Mouse (Mus musculus): ENCODE data around the gene Hist1h4f. TPM values are rescaled to one million over a fixed set of nuclear protein-coding genes. Genes with fewer than 3 reads are reported as not detected.
"Not testable (repeated sequence)": the region's sequence is repeated elsewhere in the genome, so short reads cannot be mapped to it uniquely, and the experiment has no call there.

Gene Hist1h4f
- total RNA-seq, 1 experiment from 2014 or later = 49.9 TPM

DNA sequence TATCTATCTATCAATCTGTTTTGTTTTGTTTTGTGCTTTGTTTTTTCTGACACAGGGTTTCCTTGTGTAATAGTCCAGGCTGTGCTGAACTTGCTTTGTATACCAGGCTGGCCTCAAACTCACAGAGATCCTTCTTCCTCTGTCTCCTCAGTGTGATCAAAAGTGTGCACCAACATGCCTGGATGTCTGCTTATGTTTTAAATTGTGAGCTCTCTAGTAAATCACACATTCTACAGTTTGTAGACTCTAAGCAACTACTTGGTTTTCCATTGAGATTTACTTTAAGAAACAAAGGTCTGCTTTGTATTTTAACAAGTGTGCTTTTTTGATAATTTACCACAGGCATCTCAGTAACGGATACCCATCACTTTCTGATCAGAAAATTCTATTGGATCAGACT, 26.4 kb upstream of the Hist1h4f start:
- no peak for ATAC-seq (replicated peaks; ENCODE audit: insufficient number of reproducible peaks, low FRiP score, low TSS enrichment, poor library complexity, severe bottlenecking)

DNA sequence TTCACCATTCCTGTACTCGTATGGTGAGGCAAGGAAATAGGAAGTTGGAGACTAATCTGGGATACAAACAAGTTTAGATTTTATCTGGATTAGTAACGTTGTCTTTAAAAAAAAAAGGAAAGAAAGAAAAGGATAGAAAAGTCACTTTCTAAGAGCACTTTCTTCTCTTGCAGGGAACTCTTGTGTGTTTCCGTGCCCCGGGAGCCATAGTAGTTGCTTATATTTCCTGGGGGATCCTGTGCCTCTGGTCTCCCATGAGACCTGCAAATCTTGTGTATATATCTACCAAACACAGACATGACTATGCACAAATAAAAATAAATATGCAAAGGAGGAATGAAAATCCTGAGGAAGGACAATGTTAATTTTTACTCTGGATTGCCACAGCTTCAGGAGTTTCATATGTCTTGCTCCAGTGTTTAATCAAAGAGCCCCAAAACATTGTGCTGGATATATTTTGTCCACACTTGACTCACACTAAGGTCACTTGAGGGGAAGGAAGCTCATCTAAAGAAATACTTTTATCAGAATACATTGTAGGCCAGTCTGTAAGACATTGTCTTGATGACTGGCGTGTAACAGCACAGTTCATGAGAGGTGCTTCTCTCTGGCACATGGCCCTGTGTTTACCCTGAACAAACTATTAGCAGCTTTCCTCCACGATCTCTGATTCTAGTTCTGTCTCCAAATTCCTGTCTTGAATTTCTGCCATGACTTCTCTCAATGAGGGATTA, 25.6 kb upstream of the Hist1h4f start:
- ATAC-seq (replicated peaks; ENCODE audit: insufficient number of reproducible peaks, low FRiP score, low TSS enrichment, poor library complexity, severe bottlenecking) = no peak

DNA sequence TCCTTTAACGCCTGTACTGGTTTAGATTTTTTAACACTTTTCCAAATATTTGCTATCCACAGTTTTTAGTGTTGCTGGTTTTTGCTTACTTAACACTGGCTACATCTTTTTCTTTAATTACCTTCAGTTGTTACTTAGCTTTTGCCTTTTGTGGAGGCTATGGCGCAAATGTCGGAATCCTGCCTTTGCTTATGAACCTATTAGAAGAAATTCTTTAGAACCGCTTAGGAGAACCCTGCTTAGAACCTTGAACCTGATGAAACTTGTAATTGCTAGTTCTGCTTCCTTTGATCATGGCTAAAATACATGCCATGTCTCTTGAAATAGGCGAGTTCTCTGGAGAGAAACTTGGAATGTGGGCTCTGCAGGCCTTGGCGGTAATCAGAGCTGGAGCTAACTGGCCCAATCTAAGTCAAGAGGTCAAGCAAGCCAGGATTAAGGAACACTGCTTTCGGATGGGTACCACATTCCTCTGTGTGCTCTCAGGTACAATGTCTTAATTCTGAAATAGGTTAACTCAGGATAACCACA, 25.0 kb upstream of the Hist1h4f start:
- ATAC-seq (replicated peaks; ENCODE audit: insufficient number of reproducible peaks, low FRiP score, low TSS enrichment, poor library complexity, severe bottlenecking) = no peak

DNA sequence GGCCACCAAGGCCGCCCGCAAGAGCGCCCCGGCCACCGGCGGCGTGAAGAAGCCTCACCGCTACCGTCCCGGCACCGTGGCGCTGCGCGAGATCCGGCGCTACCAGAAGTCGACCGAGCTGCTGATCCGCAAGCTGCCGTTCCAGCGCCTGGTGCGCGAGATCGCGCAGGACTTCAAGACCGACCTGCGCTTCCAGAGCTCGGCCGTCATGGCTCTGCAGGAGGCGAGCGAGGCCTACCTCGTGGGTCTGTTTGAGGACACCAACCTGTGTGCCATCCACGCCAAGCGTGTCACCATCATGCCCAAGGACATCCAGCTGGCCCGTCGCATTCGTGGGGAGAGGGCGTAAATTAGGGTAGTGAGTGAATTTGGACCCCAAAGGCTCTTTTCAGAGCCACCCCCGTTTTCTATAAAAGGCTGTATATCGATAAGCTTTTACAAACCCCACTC, 24.4 kb upstream of the Hist1h4f start:
- ATAC-seq (replicated peaks; ENCODE audit: insufficient number of reproducible peaks, low FRiP score, low TSS enrichment, poor library complexity, severe bottlenecking) = not testable (repeated sequence)

DNA sequence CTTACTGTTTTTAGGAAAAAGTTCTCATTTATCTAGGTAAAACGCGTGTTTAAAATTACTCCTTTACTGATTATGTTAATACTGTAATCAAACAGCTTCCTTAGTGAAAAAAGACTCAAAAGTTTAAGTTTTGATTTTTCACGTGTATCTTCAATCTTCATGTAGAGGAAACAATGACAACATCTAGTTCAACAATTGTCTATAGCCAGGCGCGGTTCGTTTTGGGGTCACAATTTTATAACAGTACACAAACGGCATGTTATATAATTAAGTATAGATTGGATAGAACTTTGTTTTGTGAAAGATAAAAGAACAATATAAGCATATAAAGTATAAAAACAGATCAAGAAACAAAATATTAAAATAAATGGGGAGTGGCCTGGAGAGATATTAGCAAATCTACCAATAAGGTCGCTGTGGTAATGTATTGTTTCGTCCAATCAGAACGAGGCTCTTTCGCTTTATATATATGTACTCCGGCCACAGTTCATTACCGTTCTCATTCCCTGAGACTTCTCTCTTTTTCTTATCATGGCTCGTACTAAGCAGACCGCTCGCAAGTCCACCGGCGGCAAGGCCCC, 23.9 kb upstream of the Hist1h4f start, which contains the start of gene Hist1h3d:
Gene Hist1h3d, plus strand, starts transcription at position 493 of the 581 bp plus-strand sequence.
- peak; percentile 78 for ATAC-seq (replicated peaks; ENCODE audit: insufficient number of reproducible peaks, low FRiP score, low TSS enrichment, poor library complexity, severe bottlenecking)

DNA sequence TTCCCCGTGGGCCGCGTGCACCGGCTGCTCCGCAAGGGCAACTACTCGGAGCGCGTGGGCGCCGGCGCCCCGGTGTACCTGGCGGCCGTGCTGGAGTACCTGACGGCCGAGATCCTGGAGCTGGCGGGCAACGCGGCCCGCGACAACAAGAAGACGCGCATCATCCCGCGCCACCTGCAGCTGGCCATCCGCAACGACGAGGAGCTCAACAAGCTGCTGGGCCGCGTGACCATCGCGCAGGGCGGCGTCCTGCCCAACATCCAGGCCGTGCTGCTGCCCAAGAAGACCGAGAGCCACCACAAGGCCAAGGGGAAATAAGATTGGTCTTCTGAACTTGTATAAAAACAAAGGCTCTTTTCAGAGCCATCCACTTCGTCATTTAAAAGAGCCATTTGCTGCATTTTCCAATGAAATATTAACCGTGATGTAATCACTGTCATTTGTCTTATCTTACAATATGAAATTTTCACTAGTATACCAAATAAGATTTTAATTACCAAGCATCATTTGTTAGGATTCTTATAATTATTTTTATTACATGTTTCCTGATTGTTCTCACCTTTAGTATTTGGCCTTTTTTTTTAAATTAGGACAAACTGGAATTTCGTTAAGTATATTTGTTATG, 23.2 kb upstream of the Hist1h4f start:
- not testable (repeated sequence) for ATAC-seq (replicated peaks; ENCODE audit: insufficient number of reproducible peaks, low FRiP score, low TSS enrichment, poor library complexity, severe bottlenecking)

DNA sequence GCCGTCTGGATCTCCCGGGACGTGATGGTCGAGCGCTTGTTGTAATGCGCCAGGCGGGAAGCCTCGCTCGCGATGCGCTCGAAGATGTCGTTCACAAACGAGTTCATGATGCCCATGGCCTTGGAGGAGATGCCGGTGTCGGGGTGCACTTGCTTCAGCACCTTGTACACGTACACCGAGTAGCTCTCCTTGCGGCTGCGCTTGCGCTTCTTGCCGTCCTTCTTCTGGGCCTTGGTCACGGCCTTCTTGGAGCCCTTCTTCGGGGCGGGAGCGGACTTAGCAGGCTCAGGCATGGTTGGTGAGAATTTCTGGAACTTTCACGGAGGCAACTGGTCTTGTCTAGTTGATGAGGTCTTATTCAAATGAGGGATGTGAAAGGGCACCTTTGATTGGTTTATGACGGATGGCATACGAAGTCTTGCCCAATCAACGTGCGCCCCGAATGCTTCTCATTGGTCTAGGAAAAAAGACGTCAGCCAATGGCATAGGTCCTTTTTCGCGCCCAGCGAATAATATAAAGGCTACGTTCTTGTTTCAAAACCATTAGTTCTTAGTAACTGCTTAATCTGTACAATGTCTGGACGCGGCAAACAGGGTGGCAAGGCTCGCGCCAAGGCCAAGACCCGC, 22.6 kb upstream of the Hist1h4f start, which contains the start of the genes Hist1h2bf and Hist1h2ad:
Gene Hist1h2bf, minus strand, starts transcription at position 299 of the 627 bp plus-strand sequence.
Gene Hist1h2ad, plus strand, starts transcription at position 484 of the 627 bp plus-strand sequence.
- ATAC-seq (replicated peaks; ENCODE audit: insufficient number of reproducible peaks, low FRiP score, low TSS enrichment, poor library complexity, severe bottlenecking) = peak; percentile 91

DNA sequence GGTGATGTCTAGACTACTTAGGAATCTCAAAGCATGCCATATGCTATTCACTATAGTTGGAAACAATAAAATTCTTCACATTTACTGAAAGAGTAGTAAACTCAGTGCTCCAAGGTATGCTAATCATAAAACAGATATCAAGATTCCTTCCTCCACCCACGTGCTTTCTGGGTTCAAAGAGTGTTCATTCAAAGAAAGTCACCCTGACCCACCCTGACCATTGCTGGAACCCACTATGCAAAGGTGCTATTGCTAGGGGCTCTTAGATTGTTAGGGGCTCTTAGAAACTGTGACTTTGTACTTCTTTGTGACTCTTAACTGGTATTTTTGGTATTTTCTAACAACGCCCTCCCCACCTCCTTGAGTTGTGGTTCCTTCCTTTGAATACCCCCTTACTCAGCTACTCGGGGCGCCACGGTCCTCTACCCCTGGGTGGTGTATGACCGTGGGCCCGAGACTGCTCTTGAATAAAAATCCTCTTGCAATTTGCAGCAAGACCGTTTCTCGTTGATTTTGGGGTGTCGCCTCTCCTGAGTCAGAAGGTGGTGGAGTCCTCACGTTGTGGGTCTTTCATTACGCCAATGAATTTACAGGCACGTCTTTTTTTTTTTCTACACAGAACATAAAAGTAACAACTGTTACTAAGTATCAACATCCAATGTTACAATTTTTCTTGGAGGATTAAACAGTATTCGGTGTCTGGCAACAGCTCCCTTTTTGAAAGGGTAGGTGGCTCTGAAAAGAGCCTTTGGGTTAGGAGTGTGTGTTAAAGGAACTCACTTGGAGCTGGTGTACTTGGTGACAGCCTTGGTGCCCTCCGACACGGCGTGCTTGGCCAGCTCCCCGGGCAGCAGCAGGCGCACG, 21.8 kb upstream of the Hist1h4f start:
- not testable (repeated sequence) for ATAC-seq (replicated peaks; ENCODE audit: insufficient number of reproducible peaks, low FRiP score, low TSS enrichment, poor library complexity, severe bottlenecking)

DNA sequence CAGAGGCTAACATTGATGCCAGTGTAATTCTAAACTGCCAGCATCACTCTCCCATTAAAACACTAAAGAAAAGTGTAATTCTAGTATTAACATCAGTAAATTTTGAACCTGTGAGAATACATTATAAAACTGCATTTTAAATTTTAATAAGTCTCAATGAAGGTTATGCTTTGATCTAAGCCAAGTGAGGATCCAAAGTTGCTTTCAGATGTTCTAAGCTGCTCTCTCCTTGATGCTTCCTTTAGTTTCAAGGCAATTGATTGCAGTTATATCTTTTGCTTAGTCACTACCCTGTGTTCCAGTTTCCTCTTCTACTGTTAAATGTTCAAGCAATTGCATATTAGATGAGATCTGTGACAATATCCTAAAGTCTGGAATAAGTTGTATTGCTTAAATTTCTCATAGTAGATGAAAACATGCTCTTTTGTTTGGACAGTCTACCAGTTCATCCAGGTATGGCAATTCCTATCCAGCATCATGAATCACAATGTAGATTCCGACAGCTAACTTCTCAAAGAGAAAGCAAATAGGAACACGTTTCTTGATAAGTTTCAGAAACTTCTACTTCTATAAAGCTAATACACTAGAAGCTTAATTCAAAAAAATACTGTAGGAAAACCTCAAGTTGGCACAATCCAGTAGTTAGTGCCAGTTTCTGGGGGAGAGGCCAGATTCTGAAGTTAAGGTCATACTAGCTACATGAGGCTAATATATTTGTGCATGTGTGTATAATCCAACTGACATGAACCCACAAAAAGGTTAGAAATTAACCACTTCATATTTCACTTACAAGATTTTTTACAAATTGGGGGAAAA, 21.0 kb upstream of the Hist1h4f start:
- ATAC-seq (replicated peaks; ENCODE audit: insufficient number of reproducible peaks, low FRiP score, low TSS enrichment, poor library complexity, severe bottlenecking) = no peak

DNA sequence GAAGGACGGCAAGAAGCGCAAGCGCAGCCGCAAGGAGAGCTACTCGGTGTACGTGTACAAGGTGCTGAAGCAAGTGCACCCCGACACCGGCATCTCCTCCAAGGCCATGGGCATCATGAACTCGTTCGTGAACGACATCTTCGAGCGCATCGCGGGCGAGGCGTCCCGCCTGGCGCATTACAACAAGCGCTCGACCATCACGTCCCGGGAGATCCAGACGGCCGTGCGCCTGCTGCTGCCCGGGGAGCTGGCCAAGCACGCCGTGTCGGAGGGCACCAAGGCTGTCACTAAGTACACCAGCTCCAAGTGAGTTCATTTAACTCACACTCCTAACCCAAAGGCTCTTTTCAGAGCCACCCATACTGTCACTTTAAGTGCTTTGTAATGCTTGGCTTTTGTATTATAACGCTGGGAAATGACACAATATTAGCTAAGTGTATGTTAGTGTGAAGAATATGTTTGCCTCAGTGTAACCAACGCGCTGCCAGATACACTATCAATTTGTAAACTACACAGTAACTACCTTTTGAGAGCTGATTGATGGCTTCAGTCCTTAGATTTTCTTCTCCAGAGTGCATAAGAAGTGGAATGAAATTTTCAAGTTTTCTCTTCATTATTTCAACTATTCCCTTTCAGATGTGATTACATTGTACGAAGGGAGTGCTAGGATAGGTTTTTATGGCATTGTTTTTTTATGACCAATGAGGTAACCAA, 20.2 kb upstream of the Hist1h4f start:
- not testable (repeated sequence) for ATAC-seq (replicated peaks; ENCODE audit: insufficient number of reproducible peaks, low FRiP score, low TSS enrichment, poor library complexity, severe bottlenecking)

DNA sequence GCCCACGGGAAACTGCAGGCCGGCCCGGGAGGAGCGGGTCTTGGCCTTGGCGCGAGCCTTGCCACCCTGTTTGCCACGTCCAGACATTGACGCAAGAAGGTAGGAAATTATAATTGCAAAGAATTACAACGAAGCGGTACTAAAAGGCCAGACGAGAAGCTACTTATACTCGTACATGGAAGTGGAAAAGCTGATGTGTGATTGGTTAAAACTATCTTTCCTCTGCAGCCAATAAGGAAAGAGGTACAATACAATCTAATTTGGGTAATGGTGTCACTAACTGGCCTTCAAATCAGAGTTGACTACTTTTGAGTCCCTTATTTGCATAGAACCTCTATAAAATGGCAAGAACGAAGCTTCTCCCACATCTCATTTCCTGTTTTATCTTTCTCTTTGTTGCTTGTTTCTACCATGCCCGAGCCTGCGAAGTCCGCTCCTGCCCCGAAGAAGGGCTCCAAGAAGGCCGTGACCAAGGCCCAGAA, 19.6 kb upstream of the Hist1h4f start, which contains the start of the genes Hist1h2ae and Hist1h2bg:
Gene Hist1h2ae, minus strand, starts transcription at position 199 of the 482 bp plus-strand sequence.
Gene Hist1h2bg, plus strand, starts transcription at position 375 of the 482 bp plus-strand sequence.
- ATAC-seq (replicated peaks; ENCODE audit: insufficient number of reproducible peaks, low FRiP score, low TSS enrichment, poor library complexity, severe bottlenecking) = peak; percentile 92

DNA sequence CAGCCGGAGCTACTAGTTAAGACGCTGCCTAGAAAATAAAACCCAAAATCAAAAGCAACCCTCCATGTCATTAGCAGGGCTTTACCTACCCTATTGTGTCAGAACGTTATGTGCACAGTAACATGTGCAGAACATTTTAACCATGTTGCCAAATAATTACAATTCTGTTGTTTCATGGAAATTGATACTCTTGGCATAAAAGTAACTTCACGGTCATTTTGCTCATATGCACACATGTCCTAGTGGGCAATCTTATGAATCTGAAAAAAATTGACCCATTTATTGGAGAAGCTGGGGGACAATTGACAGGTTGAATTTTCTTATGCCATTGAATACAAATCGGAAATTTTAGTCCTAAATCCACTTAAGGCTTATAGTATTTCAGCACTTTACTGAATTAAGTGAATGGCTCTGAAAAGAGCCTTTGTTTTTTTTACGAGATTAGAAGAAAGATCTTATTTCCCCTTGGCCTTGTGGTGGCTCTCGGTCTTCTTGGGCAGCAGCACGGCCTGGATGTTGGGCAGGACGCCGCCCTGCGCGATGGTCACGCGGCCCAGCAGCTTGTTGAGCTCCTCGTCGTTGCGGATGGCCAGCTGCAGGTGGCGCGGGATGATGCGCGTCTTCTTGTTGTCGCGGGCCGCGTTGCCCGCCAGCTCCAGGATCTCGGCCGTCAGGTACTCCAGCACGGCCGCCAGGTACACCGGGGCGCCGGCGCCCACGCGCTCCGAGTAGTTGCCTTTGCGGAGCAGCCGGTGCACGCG, 19.0 kb upstream of the Hist1h4f start:
- ATAC-seq (replicated peaks; ENCODE audit: insufficient number of reproducible peaks, low FRiP score, low TSS enrichment, poor library complexity, severe bottlenecking) = not testable (repeated sequence)

DNA sequence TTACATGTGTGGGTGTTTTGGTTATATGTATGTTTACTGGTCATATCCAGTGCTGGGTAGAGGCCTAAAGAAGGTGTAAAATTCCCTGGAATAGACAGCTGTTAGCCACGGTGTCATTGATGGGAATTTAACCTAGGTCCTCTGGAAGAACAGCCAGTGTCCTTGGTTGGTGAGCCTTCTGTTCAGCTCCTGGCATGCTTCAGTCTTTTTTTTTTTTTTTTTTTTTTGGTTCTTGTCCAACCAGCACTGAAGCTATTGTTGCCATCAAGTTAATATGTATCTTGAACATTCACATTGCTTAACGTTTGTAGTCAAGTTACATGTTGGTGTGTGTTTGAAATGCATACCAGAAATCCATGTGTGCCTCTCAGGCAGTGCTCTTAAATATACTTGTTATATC, 13.0 kb upstream of the Hist1h4f start:
- no peak for ATAC-seq (replicated peaks; ENCODE audit: insufficient number of reproducible peaks, low FRiP score, low TSS enrichment, poor library complexity, severe bottlenecking)

DNA sequence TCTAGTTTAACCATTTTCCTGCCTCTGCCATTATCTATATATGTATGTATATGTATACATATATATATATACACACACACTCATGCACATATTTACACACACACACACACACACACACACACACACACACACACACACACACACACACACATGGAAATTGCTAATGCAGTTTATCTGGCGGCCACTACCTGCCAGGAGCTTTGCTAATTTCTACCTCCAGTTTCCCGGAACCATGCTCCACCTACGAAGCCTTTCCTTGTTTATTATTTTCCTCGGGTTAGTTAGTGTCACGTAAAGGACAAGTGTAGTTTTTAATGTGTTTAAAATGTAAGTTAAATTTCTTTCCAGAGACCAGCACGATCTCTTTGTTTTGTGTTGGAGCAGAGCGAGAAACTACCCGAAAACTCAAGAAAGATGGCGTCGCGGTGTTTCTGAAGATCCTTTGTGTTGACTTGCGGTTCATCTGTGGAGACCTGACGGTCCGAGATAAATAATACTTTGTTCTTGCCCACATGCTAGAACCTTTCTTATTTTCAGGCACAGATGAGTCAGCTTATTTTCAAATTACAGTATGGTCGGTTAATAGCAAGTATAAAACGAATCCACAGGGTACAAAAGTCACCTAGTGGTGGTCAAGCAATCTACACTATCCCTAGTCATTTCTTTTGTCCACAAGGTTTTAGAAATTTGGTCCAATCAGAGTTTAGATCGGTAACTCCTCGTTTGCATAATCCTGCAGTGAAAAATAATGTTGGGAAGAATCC, 11.4 kb upstream of the Hist1h4f start:
- ATAC-seq (replicated peaks; ENCODE audit: insufficient number of reproducible peaks, low FRiP score, low TSS enrichment, poor library complexity, severe bottlenecking) = peak; percentile 62

Data from monocyte, adult 5-6 weeks (primary cell).